Mouse (Mus musculus) heart, adult 11 months (tissue): ENCODE measurements around the gene Ddc.

Source experiments
- DNase-seq: peaks from one replicate; pipeline ENCODE4 v3.0.0; 2022

Gene Ddc

DNA sequence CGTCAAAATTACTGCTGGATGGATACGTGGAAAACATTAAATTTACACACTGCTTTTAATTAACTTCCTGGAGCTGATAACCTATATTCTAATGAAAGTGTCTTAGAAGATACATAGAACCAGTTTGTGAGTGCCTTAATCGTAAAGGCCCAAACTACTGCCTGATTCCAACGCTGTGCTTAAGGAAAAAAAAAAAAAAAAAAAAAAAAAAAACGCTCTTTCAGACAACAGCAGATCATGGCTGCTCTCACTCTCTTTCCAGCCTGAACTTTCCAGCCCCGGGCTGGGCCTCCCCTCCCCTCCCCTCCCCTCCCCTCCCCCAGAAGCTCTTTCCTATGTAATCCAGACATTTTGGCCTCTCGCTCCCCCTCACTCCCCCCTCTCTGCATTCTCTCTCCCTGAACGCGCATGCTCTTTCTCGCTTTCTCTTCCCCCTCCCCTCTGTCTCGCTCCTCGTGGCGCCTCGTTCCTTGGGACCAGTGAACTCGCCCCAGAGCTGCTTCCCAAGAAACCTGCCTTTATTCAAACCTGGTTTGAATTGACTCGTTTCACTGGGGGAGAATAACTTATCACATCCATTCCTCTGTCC lies 76.5 kb downstream of the Ddc start:
- peak; percentile 84 for DNase-seq

DNA sequence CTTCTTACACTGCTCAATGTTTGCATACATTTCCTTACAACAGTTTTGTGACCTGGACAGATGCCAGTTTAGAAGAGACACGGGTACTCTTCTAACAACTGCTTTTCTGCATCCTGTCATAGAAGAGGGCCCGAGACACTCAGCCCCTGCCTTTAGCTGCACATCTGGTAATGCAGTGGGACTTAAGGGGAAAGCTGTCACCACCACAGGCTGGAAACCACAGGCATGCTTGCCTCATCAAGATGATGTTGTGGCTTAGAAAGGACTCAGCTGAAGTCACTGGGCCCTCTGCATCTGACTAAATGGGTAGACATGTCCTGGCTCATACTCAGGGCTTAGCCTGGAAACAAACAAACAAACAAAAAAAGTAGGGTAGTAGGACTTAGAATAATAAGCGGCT lies 77.2 kb downstream of the Ddc start:
- DNase-seq = peak; percentile 95

DNA sequence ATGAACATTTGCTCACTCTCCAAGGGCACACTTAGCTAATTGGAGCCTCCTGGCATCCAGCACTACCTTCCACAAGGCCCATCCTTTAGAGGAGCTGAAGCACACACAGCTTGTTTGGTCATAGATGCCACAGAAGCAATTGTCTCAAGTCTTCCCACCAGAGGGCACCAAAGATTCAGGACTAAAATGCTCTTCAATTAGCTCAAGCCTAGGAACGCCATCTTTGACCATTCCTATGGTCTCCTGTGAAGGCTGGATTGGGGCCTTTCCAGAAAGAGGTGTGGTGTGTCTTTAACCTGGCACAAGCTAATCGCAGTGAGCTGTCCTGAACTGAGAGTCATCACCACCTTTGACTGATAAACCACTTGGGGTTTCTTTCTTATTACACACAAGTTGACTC lies 77.7 kb downstream of the Ddc start:
- peak; percentile 96 for DNase-seq

DNA sequence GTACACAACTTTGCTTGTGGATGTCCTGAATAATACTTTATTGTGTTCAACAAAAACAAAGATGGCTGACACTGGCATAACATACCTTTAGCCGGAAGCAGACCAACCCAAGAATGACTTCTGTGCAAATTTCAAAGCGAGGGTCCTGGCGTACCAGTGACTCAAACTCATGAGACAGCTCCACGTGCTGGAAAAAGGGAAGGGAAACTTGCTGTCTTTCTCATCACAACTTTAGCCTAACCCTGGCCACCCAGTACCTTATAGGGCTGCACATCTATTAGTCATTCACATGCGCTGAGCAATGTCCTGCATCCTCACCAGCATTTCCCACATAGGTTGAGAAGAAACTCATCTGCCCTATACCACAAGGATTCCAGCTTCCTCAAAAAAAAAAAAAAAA lies 78.7 kb downstream of the Ddc start:
- DNase-seq = no peak

DNA sequence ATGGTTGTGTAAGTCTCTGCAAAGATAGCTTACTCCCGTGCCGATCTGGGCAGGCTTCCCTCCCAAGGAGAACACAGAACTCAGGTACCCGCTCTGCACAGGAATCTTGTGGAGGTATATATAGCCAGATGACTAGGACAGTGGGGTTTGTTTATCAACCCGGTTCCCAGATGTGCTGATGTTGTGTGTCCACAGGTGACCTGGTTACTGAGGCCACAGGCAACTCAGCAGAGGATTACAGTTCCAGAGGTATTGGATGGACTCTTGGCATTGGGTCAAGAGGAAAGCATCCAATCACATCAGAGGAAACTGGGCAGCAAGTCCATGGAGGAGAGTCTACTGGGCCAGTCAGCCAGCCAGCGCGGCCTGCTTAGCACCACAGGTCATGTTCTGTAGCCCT lies 79.1 kb downstream of the Ddc start:
- DNase-seq = peak; percentile 82

DNA sequence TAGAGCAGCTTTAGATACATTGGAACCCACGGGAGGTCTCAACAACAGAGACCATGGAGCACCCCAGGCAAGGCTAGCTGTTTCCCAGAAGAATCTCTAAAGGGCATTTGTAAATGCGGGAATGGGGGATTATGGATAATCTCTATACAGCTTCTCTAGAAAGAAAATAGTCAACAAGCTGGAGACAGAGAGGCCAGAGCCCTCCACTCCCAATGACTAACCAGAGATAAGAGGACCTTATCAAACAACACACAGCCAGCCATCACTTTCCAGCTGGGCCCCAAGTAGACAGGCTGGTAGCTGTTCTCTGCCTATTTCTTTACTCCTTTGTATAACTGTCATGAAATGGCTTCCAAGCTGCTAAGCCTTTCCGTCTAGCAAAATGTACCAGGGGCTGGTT lies 82.2 kb downstream of the Ddc start:
- peak; percentile 61 for DNase-seq

DNA sequence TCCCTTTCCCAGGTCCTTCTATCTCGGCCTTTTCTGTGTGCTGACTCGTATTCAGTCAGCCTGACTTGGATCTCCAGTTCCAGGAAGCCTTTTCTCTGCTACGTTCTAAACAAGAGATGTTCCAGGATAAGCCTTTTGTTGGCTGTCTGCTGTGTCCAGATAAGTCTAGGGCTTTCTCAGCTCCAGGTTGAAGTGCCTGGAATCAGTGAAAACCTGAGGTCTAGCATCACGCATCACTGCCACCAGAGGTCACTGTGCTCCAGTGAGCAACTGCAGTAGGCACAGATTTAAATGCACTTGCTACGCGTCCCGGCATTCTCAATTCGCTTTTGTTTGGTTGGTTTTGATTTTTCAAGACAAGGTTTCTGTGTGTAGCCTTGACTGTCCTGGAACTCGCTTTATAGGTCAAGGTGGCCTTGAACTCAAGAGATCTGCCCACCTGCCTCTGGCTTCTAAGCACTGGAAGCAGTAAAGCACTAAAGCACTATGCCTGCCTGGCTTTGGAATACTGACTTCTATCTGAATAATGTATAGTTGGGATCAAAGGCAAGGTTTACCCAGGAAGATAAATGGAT lies 86.0 kb downstream of the Ddc start:
- DNase-seq = peak; percentile 94

DNA sequence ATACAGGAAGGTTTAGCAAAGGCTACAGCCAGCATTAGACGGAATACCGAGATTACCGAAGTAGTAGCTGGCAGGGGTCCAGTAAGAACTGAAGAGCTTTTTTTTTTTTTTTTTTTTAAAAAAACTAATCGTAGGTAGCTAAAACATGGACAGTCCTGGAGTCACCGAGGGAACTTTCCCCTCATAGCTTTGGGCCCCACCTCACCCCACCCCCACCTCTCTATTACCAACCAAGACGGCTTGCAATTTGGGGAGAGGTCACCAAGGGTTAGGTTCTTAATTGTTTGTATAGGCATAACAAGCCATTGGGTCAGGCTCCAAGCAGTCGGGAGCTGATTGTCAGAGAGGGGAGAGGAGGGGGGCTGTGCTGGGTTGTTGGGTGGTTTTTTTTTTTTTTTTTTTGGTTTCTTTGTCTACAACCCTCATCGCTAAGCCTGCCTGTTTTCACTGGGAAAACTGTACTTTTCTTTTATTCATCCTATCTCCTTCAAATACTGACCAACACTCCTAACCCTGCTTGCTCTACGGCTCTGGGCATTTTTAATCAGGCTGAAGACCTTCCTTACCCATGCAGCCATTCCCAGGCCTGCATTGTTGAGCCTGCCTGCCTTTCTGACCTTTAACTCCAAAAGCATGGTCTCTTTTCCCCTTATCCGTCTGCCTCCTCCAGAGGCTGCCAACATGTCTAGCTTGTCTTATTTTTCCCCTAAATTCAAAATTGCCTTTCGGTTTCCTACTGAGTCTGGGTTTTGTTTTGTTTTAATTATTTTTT lies 88.4 kb downstream of the Ddc start:
- DNase-seq = peak; percentile 71

DNA sequence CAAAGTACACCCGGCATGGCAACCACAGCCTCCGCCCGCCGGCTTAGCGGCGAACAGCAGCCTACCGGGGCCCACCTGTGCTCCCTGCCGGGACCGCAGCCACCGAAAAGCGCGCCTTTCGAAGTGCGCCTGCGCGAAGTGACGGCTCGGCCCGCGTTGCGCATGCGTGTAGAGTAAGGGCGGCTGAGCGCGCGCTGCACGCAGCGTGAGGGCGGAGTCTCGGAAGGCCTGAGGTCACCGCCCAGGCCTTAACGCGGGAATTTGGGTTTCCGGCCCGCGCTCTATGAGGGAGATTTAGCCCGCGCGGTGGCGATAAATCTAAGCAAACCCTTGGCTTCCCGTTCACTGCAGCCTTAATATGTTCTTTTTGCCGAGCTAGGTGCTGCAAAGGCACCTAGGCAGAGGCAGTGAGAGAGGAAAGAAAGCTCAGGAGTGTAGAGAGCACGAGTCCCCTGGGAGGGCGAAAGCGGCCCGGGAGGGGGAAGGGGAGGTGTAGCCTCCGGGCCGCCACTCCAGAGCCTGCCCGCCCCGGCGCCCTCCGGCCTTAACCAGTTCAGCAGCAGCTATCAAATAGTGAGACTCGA lies 89.0 kb downstream of the Ddc start, which contains the start of gene Fignl1:
Fignl1 (minus strand) TSS at position 143 of the 584 bp plus-strand sequence.
- DNase-seq = peak; percentile 99

DNA sequence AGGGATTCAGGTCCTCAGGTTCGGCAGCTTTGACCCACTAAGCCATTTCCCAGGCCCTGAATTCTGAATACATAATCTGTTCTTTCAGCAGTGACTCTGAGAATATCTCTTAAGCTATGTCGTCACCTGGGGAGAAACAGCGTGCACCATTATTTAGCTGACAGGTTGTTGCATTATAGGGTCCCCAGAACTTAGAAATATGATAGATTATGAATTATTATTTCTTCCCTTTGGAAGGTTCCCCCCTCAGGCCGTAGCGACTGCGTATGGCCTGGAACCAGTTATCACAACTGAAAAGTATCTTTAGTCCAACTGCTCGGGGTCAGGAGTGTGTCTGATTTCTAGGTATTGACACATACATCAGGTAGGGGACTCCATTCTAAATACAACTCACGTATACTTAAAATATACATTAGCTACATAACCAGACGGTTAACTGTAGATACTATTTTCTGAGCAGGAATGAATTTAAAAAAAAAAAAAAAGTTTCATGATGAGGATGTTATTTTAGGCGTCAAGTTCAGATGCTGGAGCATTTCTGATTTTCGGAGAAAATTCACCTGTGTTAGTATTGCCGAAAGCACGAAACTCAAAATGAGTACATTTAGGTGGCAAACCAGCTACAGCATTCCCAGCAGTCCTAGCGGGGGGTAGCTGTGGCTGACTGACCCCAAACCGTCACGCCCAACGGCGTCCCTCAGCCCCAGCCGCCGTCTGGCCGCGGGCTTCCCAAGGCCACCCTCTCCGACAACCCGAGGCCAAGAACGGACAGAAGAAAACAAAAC lies 89.7 kb downstream of the Ddc start:
- DNase-seq = peak; percentile 58

DNA sequence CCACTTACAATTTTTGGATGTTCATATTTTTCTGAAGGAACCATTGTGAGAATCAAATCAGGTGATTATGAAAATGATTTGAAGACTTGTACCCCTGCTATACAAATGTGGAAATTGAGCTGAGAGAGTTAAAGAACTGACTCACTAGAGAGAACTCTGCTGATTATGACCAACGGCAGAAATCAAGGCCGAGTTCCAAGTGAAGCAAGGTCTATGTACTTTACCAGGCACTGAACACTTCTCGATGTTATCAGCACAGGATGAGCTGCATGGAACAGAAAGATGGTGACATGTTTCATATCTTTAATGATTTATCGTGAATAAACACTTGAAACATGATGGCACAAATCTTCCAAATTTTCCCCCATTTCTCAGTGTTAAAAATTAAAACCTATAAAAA lies 92.0 kb downstream of the Ddc start:
- DNase-seq = no peak

DNA sequence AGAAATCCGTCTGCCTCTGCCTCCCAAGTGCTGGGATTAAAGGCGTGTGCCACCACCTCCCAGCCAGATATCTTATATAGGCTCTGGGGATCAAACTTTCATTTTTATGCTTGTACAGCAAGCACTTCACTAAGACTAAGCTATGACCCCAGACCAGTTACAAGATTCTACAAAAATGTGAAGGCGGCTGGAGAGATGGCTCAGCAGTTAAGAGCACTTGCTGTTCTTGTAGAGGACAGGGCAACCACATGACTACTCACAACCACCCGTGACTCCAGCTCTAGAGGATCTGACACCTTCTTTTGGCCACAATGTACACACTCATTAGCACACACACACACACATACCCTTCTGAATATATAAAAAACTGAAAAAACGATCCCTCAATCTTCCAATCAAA lies 93.5 kb downstream of the Ddc start:
- peak; percentile 61 for DNase-seq

DNA sequence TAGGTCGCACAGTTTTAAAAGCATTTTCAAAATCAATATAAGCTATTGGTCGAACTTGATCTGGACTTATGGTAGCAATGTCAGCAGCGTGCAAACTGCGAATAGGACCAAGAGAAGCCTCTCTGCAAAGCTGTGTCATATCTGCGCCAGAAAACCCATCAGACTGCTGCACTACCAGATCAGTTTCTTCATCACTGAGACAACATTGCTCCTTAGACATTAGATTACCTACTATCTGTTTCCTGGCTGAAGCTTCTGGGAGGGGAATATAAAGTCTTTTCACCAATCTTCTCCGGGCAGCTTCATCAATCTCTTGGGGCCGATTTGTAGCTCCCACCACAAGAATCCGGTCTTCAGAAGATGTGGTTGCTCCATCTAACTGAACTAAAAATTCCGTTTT lies 96.9 kb downstream of the Ddc start:
- no peak for DNase-seq

DNA sequence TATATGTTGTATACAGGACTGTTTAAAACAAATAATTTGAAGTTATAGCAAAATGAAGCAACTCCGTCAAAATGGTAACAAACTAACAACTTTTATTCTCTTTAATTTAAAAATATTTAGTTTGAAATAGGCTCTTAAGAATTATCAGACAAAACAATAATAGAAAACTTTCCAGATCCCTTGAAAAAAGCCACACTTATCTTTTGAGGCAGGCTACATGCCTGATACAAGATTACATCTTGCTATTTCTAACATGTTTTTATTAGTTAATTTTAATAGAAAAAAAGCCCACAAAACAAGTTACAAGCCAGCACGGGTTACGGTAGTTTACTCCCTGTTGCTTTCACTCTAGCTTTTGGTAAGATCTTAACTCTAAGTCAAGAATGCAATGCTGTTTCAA lies 97.6 kb downstream of the Ddc start:
- no peak for DNase-seq

DNA sequence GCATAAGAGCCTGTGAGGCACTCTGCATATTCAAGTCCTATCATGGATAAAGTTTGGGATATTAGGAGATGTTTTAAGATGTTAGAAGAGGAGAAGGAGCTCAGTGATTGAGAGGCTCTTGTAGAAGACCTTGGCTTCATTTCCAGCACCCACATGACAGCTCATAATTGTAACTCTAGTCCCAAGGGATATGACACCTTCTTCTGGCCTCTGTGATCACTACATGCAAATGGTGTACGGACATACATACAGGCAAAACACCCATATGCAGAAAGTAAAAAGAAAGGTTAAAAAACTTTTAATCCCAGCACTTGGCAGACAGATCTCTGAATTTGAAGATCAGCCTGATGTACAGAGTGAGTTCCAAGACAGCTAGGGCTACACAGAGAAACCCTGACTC lies 99.3 kb downstream of the Ddc start:
- DNase-seq = peak; percentile 8

DNA sequence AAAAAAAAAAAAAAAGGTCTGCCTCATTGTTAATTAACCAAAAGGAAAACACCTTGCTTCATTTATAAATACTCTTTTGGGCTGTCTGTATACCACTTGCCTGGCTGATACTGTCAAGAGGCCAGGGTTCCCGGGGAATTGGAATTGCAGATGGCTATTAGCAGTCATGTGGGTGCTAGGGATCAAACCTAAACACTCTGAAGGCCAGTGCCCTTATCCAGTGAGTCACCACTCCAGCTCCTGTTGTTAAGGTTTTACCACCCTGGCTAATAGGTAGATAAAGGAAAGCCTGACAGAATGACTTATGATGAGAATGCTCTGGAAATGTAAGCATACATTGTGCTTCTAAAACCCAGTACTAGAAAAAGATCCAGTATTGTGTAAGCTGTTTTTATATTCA lies 103.3 kb downstream of the Ddc start:
- DNase-seq = peak; percentile 35

DNA sequence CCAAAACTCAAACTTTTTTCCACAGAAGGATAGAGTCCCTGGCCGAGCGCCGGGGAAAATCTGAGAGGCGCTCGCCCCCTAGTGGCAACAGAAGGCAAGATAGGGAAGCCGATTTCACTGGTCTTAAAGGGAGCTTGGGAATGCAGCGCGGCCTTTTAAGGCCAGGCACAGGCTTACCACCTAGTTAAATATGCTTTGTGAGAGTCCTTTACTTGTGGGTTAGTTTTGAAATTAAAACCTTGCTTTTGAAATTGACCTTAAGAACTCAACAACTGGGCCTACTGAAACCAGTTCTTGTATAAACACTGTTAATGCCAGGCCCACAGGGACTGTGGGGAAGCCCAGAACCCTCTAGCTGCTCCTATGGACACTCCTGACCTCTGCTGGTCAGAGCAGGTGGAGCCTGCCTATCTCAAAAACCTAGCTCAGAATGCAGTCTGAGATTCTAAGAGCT lies 109.4 kb downstream of the Ddc start:
- DNase-seq = peak; percentile 94

DNA sequence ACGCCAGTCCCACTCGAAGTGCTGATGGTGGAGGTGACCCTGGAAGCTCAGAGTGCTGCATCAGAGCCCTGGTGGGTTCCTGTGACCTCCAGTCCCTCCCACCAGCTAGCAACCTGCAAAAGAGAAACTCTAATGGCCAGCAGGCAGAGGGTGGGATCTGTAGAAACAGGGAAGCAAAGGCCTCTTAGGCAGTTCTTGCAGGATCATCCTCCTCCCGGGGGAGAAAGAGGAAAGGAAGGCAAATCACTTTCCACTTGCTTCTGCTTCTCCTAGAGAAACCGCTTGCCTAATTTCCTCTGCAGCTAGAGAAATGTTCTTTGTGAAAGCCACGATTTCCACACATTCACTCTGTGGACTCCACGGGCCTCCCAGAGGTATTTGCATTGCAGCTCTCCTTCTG lies 112.5 kb downstream of the Ddc start:
- DNase-seq = peak; percentile 87

DNA sequence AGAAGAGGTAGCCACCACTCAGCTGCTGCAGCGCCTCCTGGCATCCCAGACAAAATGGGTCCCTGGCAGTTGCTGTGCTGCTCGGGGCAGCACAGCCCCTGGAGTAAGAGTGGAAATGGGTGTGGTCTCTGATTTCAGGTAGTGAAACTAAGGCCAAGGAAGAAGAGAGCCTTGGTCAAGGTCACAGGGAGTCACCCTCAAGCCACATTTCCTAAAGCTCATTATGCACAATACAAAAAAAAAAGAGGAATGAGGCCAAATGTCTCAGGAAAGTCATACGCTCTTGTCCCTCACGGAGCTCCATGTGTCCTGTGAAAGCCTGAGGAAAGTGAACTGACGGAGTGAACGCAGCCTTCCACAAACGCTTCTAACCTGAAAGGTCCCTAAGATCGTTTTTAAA lies 116.2 kb downstream of the Ddc start:
- peak; percentile 74 for DNase-seq

DNA sequence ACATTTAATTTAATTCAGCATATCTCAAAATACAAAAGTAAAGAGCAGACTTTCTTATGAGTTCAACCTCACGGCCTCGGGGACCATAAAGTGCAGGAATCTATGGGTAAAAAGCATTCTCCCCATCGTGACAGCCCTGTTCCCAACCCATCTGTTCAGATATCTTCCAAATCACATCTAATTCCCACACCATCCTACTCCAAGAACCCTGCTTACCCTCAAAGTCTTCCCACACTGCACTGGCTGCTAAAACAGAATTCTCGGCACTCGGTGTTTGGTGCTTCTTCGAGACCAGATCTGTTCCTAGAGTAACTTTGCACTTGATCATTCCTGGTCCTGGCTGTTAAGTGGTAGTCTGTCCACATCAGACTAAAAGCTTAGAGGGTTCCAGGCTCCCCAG lies 119.6 kb downstream of the Ddc start:
- DNase-seq = no peak

DNA sequence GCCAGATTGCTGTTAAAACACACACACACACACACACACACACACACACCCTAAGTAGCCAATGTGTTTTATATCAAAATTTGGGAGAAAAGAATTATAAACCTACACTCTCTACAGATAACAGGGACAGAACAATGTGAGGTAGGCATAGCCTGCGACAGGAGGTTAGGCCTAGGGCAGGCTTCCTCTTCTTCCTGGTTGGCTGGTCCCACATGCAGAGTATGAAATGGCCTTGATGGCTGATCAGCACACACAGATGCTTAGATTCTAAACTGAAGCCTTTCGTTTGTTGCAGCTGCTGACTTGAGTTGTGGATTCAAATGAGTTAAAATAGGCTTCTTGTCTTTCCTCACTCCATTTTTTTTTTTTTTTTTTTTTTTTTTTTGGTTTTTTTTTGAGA lies 120.1 kb downstream of the Ddc start:
- DNase-seq = peak; percentile 4

DNA sequence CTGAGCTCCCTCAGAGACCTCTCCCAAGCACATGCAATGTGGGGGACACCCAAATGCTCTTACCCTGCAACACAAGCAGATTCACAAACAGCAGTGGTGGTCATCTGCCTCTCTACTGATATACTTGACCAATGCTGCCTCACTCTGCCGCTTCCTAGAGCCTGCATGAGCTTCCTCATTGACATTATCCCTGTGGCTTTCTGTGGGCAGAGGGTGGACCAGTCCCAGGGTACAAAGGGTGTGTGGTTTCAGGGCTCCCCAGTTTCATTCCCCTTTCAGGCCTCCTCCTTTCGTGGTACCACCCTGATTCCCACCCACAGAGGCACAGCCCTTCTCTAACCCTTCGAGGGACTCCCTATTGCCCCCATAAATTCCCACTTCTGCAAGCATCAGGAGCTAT lies 120.7 kb downstream of the Ddc start:
- peak; percentile 88 for DNase-seq

DNA sequence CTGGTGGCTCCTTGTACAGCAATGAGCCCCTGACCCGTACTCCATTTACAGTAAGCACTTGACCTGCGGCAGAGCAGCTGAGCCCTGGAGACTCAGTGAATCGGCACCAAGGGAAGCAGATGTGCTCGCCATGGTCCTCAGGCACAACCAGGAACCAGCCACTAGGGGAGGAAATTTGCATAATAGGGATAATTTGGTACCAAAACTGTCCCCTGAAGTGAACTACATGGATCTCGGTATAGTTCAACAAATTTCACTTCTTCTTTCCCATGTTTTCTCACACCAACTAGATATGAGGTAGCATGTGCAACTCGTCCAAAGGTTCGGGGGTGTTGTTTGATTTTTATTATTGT lies 121.1 kb downstream of the Ddc start:
- no peak for DNase-seq
